Mouse (Mus musculus) v-Abl transformed pro-B cells (cell line): ENCODE data around the gene Cd200r4.

Source experiments
- in situ Hi-C, 2 experiments: fragments of 400-800 bp; cut with MboI; formaldehyde crosslinking; loops; one replicate each; pipeline ENCODE4 v1.15.1; 2025; ENCODE audit not compliant: unreplicated experiment in 2 of 2

Cd200r4 gene

DNA sequence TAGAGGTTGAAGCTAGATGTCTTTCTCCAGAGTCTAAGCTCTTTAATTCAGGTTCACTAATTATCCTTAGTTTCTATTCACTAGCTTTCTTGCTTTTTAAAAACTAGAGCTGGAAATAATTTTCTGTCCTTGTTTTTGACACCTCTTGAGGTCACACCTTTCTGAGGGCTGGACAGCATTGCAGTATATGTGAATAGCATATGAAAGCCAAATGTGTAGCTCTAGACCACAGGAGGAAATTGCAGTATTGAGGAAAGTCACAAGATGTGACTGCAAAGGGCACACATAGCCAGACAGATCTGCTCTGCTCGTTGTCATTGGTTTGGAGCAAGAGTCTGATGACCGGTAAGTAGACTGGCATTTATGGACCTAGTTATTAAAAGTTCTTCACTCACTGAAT lies 55.3 kb downstream of the Cd200r4 start, which contains the start of gene Cd200r2:
Cd200r2 (plus strand) TSS at position 301 of the 400 bp plus-strand sequence.
- in situ Hi-C loops, result no loop called here

- in situ Hi-C loops, result no loop called here
Measured at GRCm38 (mm10) chr16:44875178-44875577, 63.6 kb downstream of the Cd200r4 start.

GRCm38 (mm10) chr16:44876625-44877024 lies 65.1 kb downstream of the Cd200r4 start:
- in situ Hi-C loops, result no loop called here

- in situ Hi-C loops, result no loop called here
Measured at GRCm38 (mm10) chr16:44877595-44877994, 66.1 kb downstream of the Cd200r4 start.
